Mouse (Mus musculus) ES-Bruce4 (cell line): ENCODE data around the gene Rpl24.

Experiments used
- CTCF ChIP-seq: IDR thresholded peaks from one replicate; pipeline ENCODE4 v1.8.1; 2011; ENCODE audit warnings: low read depth, low read length
- EP300 ChIP-seq: IDR thresholded peaks from 2 replicates; pipeline ENCODE4 v1.6.1; 2011; ENCODE audit warnings: low read depth, low read length; ENCODE audit not compliant: insufficient read depth
- POLR2A ChIP-seq: IDR thresholded peaks from one replicate; pipeline ENCODE4 v1.8.1; 2011; ENCODE audit warnings: low read length; ENCODE audit not compliant: insufficient read depth

- TF ChIP-seq POLR2A (no peak), CTCF (no peak), EP300 (no peak)
Observed at GRCm38 (mm10) chr16:55950462-55950861, 15.6 kb upstream of the Rpl24 start.
